Comparison of ENCODE assay signal across 30 mouse cellular contexts in the genomic region with DNA sequence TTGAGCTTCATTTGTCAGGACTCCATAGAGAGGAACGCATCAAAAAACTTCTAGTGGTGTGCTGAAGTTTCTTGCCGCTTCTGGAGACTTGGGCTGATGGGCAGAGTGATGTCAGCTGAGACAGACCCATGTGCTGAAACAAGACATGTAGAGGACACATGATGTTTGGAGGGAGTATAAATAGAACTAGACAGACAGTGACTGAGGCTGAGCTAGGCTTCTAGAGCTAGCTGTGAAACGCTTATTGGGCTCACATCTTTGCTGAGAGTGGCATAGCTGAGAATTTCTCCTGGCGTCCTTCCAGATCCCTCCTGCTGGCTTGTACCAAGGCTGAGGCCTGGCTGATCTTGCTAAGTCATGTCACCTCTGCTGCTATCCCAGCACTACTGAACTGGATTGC. TPM values are rescaled to one million over a fixed set of nuclear protein-coding genes. Genes with fewer than 3 reads are reported as not detected.
A peak's percentile ranks its signal among the peaks of the same experiment; 100 is the strongest.
DNase-seq lines count a peak whose midpoint lies in the region; TF ChIP-seq lines count a peak whose summit lies in the region.
"Had no signal": no experiment of that assay in that cellular context is flagged by ENCODE, and none has a peak within 500 bp of the region (broad histone marks: within the 10 kb centered on the region; RNA-seq: fewer than 3 reads in every experiment).

No protein-coding gene starts in this region.

- TF ChIP-seq RAD21 in MEL (IDR thresholded peaks at IDR 0.05; ENCODE audit: low read depth, low read length) = no peak

- no peak for TF ChIP-seq CTCF in MEL (IDR thresholded peaks at IDR 0.05 in 2 of 3, conservative IDR thresholded peaks at IDR 0.05 in 1 of 3; ENCODE audit: control insufficient read depth in 1 of 3, insufficient read depth in 1 of 3, low read depth in 2 of 3, low read length in 3 of 3, poor library complexity in 1 of 3, severe bottlenecking in 1 of 3)
- TF ChIP-seq CTCF in brain, embryonic 14.5 days (IDR thresholded peaks at IDR 0.05; ENCODE audit: borderline replicate concordance, extremely low read depth, insufficient read depth, insufficient read length) = no peak

- no peaks in the 10 kb centered on the region for H3K79me2 ChIP-seq in MEL (ENCODE audit: control insufficient read depth, insufficient read depth, low read length, poor library complexity)

- H3K9ac ChIP-seq in MEL (ENCODE audit: control insufficient read depth, low read depth, low read length, poor library complexity, severe bottlenecking) = no peak overlapping the region
- H3K9ac ChIP-seq: embryonic facial prominence, embryonic 15.5 days; forebrain, embryonic 12.5 days; heart, embryonic 13.5 days; limb, embryonic 12.5 days; liver, embryonic 15.5 days; lung, embryonic 15.5 days; midbrain, embryonic 12.5 days; neural tube, embryonic 12.5 days had no signal

- H3K27me3 ChIP-seq in MEL (ENCODE audit: control insufficient read depth in 1 of 2, insufficient read depth in 2 of 2, low read length in 2 of 2) = no peaks in the 10 kb centered on the region
- H3K27me3 ChIP-seq: embryonic facial prominence, embryonic 15.5 days; forebrain, embryonic 12.5 days; heart, embryonic 13.5 days; limb, embryonic 12.5 days; liver, embryonic 15.5 days; lung, embryonic 15.5 days; midbrain, embryonic 12.5 days; neural tube, embryonic 12.5 days had no signal

- peak; percentile 14 for DNase-seq in kidney, postnatal 10 days
- DNase-seq in kidney, adult 9 months = no peak
- DNase-seq in right cerebral cortex, postnatal 10 days (ENCODE audit: low spot score in 2 of 2) = peak; percentile 34 to 65
- no peak for DNase-seq in right cerebral cortex, adult 2 months (ENCODE audit: low spot score in 2 of 2)
- DNase-seq in MEL (ENCODE audit: low read depth, low spot score) = peak; percentile 28
- peak; percentile 33 for DNase-seq in brain, embryonic 14.5 days (ENCODE audit: low read depth)
- no peak for DNase-seq in Muller cell, postnatal 12 days (ENCODE audit: inconsistent ontology term)
- DNase-seq: adrenal gland, postnatal 25 days; cerebellum, adult 2 months; gastrocnemius, adult 2 months; gastrocnemius, postnatal 36 days; heart, adult 2 months; heart, postnatal 14 days; kidney, adult 8-10 months; lung, postnatal 36 days; right cerebral cortex, adult 18-20 months; thymus, adult 18-20 months; thymus, postnatal 25 days had no signal

- TF ChIP-seq POLR2A in MEL (IDR thresholded peaks at IDR 0.05; ENCODE audit: control insufficient read depth in 1 of 2, insufficient read depth in 1 of 2, low read depth in 1 of 2, low read length in 2 of 2, poor library complexity in 1 of 2) = no peak
- TF ChIP-seq POLR2A in brain, embryonic 14.5 days (IDR thresholded peaks at IDR 0.05; ENCODE audit: borderline replicate concordance, extremely low read depth, insufficient read depth, insufficient read length, poor library complexity, severe bottlenecking) = no peak

- TF ChIP-seq EP300 in MEL (IDR thresholded peaks at IDR 0.05; ENCODE audit: low read depth in 1 of 2, low read length in 2 of 2) = no peak

- H3K9me3 ChIP-seq in MEL (replicated peaks; ENCODE audit: insufficient read depth, low read length) = no peaks in the 10 kb centered on the region
- H3K9me3 ChIP-seq: embryonic facial prominence, embryonic 10.5 days; embryonic facial prominence, embryonic 15.5 days; forebrain, embryonic 12.5 days; liver, embryonic 15.5 days; lung, embryonic 15.5 days; midbrain, embryonic 12.5 days; neural tube, embryonic 12.5 days had no signal

- no peak overlapping the region for H3K4me3 ChIP-seq in MEL (ENCODE audit: control insufficient read depth in 1 of 2, insufficient read depth in 1 of 2, low read depth in 2 of 2, low read length in 2 of 2)
- H3K4me3 ChIP-seq: embryonic facial prominence, embryonic 10.5 days; embryonic facial prominence, embryonic 15.5 days; forebrain, embryonic 12.5 days; gastrocnemius, adult 2 months; heart, adult 2 months; heart, embryonic 13.5 days; hindbrain, embryonic 10.5 days; limb, embryonic 12.5 days; liver, embryonic 15.5 days; lung, embryonic 15.5 days; midbrain, embryonic 12.5 days; myocyte; neural tube, embryonic 12.5 days had no signal

- H3K27ac ChIP-seq in MEL (ENCODE audit: control insufficient read depth, low read depth, low read length) = no peak overlapping the region
- H3K27ac ChIP-seq: embryonic facial prominence, embryonic 10.5 days; embryonic facial prominence, embryonic 15.5 days; forebrain, embryonic 12.5 days; gastrocnemius, adult 2 months; heart, adult 2 months; heart, embryonic 13.5 days; hindbrain, embryonic 10.5 days; limb, embryonic 12.5 days; liver, embryonic 15.5 days; lung, embryonic 15.5 days; midbrain, embryonic 12.5 days; neural tube, embryonic 12.5 days; stomach, postnatal 0 days had no signal

- H3K36me3 ChIP-seq in MEL (ENCODE audit: control insufficient read depth in 1 of 2, insufficient read depth in 2 of 2, low read length in 2 of 2) = peaks cover 0 to 14% of the 10 kb centered on the region in 2 experiments; a peak in 2 of 4 replicates
- H3K36me3 ChIP-seq: embryonic facial prominence, embryonic 10.5 days; embryonic facial prominence, embryonic 15.5 days; forebrain, embryonic 12.5 days; heart, embryonic 13.5 days; hindbrain, embryonic 10.5 days; limb, embryonic 12.5 days; liver, embryonic 15.5 days; lung, embryonic 15.5 days; midbrain, embryonic 12.5 days; neural tube, embryonic 12.5 days had no signal

- peaks cover 13 to 14% of the 10 kb centered on the region in 2 experiments for H3K4me1 ChIP-seq in MEL (ENCODE audit: control insufficient read depth in 1 of 2, insufficient read depth in 2 of 2, low read length in 2 of 2)
- H3K4me1 ChIP-seq: embryonic facial prominence, embryonic 10.5 days; embryonic facial prominence, embryonic 15.5 days; forebrain, embryonic 12.5 days; heart, embryonic 13.5 days; hindbrain, embryonic 10.5 days; limb, embryonic 12.5 days; midbrain, embryonic 12.5 days; neural tube, embryonic 12.5 days had no signal

TF ChIP-seq in MEL, 35 proteins besides CTCF, POLR2A, EP300 and RAD21:
- TF ChIP-seq JUND (IDR thresholded peaks at IDR 0.05; ENCODE audit: low read depth, low read length) (no peak), ELF1 (IDR thresholded peaks at IDR 0.05; ENCODE audit: low read depth, low read length) (no peak), TBP (IDR thresholded peaks at IDR 0.05; ENCODE audit: low read depth, low read length) (no peak), MYB (IDR thresholded peaks at IDR 0.05; ENCODE audit: low read depth, low read length) (no peak), USF1 (IDR thresholded peaks at IDR 0.05; ENCODE audit: low read depth, low read length) (no peak), ETS1 (IDR thresholded peaks at IDR 0.05; ENCODE audit: low read depth, low read length) (no peak), BHLHE40 (IDR thresholded peaks at IDR 0.05; ENCODE audit: borderline replicate concordance, low read depth, low read length) (no peak)
TF ChIP-seq in MEL: peak in this region for 0.

RNA-seq across cellular contexts. Expression of a gene that starts 19.4 kb away (rescaled TPM):
- total RNA-seq in MEL (2012; rRNA removed) = 25.9 and 31.3 TPM in 2 replicates
- 10 to 100 TPM; 52.3 to 57.9 TPM for polyA plus RNA-seq in MEL (2012; ENCODE audit: insufficient read depth in 1 of 2, insufficient read length in 2 of 2, low read depth in 1 of 2, low replicate concordance in 2 of 2, missing spikeins in 1 of 2)
- polyA plus RNA-seq in brain, embryonic 14.5 days (2012; rRNA removed) = 68.0 and 69.7 TPM in 2 replicates

Comparison
In these comparisons a context has a peak if more than half of its experiments do, and no peak if none do; other contexts are left out.
1. DNase-seq: peak in kidney, postnatal 10 days (single experiment), right cerebral cortex, postnatal 10 days (2 of 2), MEL (single experiment) and brain, embryonic 14.5 days (single experiment); none in kidney, adult 9 months (single experiment), right cerebral cortex, adult 2 months (0 of 2) and Muller cell, postnatal 12 days (single experiment).